Mouse (Mus musculus): ENCODE results near the gene Hadhb. TPM values are rescaled to one million over a fixed set of nuclear protein-coding genes. Genes with fewer than 3 reads are reported as not detected.

The Hadhb gene
- total and polyA plus RNA-seq, 3 experiments = 69.5 to 118 (median 78.3) TPM

DNA sequence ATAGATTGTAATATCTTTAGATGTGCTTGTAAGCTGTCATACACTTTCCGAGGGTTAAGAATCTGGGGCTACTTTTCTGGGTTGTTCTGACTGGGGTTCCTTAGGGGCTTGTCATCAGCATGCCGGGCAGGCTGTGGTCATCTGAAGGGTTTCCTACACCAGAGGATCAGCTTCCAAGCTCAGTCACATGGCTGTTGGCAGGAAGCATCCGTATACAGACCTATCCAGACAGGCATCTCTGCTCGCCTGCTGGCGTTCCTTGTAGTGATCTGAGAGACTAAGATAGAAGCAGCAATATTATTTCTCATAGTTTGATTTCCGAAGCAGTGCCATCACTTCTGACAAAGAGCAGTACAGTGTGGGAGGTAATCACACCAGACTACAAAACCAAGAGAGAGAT is 4.6 kb downstream of the Hadhb start:
- Histone ChIP-seq H3K9ac (ENCODE audit: insufficient read depth, low read depth) (no peak overlapping the region), H3K9me3 (replicated peaks; ENCODE audit: low read length) (no peaks in the 10 kb centered on the region), H3K27ac (ENCODE audit: insufficient read depth, low read depth) (no peak overlapping the region), H3K36me3 (replicated peaks in 1 of 2; ENCODE audit: control insufficient read depth in 1 of 2, insufficient read depth in 1 of 2, low read length in 1 of 2) (peaks cover 2 to 30% of the 10 kb centered on the region in 2 experiments), H3K4me1 (ENCODE audit: control insufficient read depth in 1 of 2, insufficient read depth in 2 of 2) (peaks cover 0 to 14% of the 10 kb centered on the region in 2 experiments; a peak in 2 of 4 replicates), H3K79me2 (replicated peaks; ENCODE audit: control insufficient read depth, extremely low read depth, insufficient read depth, poor library complexity, severe bottlenecking) (peaks cover 37% of the 10 kb centered on the region), H3K4me3 (replicated peaks in 1 of 3; ENCODE audit: low read depth in 2 of 3, low read length in 2 of 3, poor library complexity in 1 of 3) (no peak overlapping the region), H3K27me3 (replicated peaks) (no peaks in the 10 kb centered on the region), H3K4me2 (ENCODE audit: insufficient read depth, low read depth, poor library complexity, severe bottlenecking) (no peak overlapping the region)
- dilution Hi-C loops (cut with MboI; ENCODE audit: extremely low pct_ligation_motif_present, extremely low pct_unique_long_range_greater_than_20kb, low sequenced_read_pairs) (no loop called here), in situ Hi-C loops (cut with MboI; ENCODE audit: low pct_ligation_motif_present, low pct_unique_long_range_greater_than_20kb, low sequenced_read_pairs) (no loop called here)
- DNase-seq (ENCODE audit: extremely low read depth) = no peak
- TF ChIP-seq CTCF (conservative IDR thresholded peaks at IDR 0.05 in 1 of 2, IDR thresholded peaks at IDR 0.05 in 1 of 2; ENCODE audit: low read depth in 2 of 2, low read length in 2 of 2) (no peak), POLR2A (IDR thresholded peaks at IDR 0.05; ENCODE audit: low read depth, low read length) (no peak), UBTF (IDR thresholded peaks at IDR 0.05; ENCODE audit: low read depth, low read length) (no peak), CHD1 (IDR thresholded peaks at IDR 0.05; ENCODE audit: low read depth, low read length) (no peak), ZKSCAN1 (IDR thresholded peaks at IDR 0.05; ENCODE audit: borderline replicate concordance, low read depth, low read length) (no peak), ZC3H11A (IDR thresholded peaks at IDR 0.05; ENCODE audit: low read depth, low read length) (no peak), CHD2 (IDR thresholded peaks at IDR 0.05; ENCODE audit: low read length) (no peak), POLR2AphosphoS2 (IDR thresholded peaks at IDR 0.05; ENCODE audit: low read depth, low read length) (no peak), GABPA (IDR thresholded peaks at IDR 0.05; ENCODE audit: insufficient replicate concordance, low read depth, low read length) (no peak)

DNA sequence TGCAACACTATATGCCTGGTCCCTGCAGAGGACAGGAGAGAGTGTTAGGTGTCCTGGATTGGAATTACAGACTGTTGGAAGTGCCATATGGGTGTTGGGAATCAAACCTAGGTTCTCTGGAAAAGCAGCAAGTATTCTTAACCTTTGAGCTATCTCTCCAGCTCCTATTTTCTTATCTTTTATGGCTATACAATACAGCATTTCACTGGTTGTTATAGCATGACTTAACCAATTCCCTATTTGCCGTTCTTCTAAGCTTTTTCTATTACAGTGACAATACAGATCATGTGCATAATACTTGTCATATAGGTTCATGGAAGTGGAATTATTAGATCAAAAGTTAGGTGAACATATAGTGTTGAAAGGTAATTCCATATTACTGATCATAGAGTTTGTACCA is 6.8 kb downstream of the Hadhb start:
- no peak overlapping the region for H3K27ac ChIP-seq (ENCODE audit: insufficient read depth, low read depth)
- H3K4me3 ChIP-seq (replicated peaks in 1 of 3; ENCODE audit: low read depth in 2 of 3, low read length in 2 of 3, poor library complexity in 1 of 3) = no peak overlapping the region
- peaks cover 0 to 12% of the 10 kb centered on the region in 2 experiments; a peak in 2 of 4 replicates for H3K4me1 ChIP-seq (ENCODE audit: control insufficient read depth in 1 of 2, insufficient read depth in 2 of 2)
- no peak overlapping the region for H3K4me2 ChIP-seq (ENCODE audit: insufficient read depth, low read depth, poor library complexity, severe bottlenecking)
- in situ Hi-C loops (cut with MboI; ENCODE audit: low pct_ligation_motif_present, low pct_unique_long_range_greater_than_20kb, low sequenced_read_pairs) (no loop called here), dilution Hi-C loops (cut with MboI; ENCODE audit: extremely low pct_ligation_motif_present, extremely low pct_unique_long_range_greater_than_20kb, low sequenced_read_pairs) (no loop called here)
- no peaks in the 10 kb centered on the region for H3K9me3 ChIP-seq (replicated peaks; ENCODE audit: low read length)
- peaks cover 2 to 44% of the 10 kb centered on the region in 2 experiments for H3K36me3 ChIP-seq (replicated peaks in 1 of 2; ENCODE audit: control insufficient read depth in 1 of 2, insufficient read depth in 1 of 2, low read length in 1 of 2)
- H3K27me3 ChIP-seq (replicated peaks) = no peaks in the 10 kb centered on the region
- H3K9ac ChIP-seq (ENCODE audit: insufficient read depth, low read depth) = no peak overlapping the region
- no peak for TF ChIP-seq IRF4 (IDR thresholded peaks at IDR 0.05; ENCODE audit: low read depth, low read length)
- TF ChIP-seq SIN3A (IDR thresholded peaks at IDR 0.05; ENCODE audit: low read length) = no peak
- TF ChIP-seq UBTF (IDR thresholded peaks at IDR 0.05; ENCODE audit: low read depth, low read length) = no peak
- TF ChIP-seq GABPA (IDR thresholded peaks at IDR 0.05; ENCODE audit: insufficient replicate concordance, low read depth, low read length) = no peak
- TF ChIP-seq MXI1 (IDR thresholded peaks at IDR 0.05; ENCODE audit: low read depth, low read length) = no peak
- no peak for TF ChIP-seq EP300 (IDR thresholded peaks at IDR 0.05; ENCODE audit: low read length)
- no peak for TF ChIP-seq CTCF (conservative IDR thresholded peaks at IDR 0.05 in 1 of 2, IDR thresholded peaks at IDR 0.05 in 1 of 2; ENCODE audit: low read depth in 2 of 2, low read length in 2 of 2)
- no peak for TF ChIP-seq MEF2A (IDR thresholded peaks at IDR 0.05; ENCODE audit: borderline replicate concordance, low read depth, low read length)
- TF ChIP-seq USF1 (IDR thresholded peaks at IDR 0.05; ENCODE audit: low read depth, low read length) = no peak
- TF ChIP-seq CHD2 (IDR thresholded peaks at IDR 0.05; ENCODE audit: low read length) = no peak
- TF ChIP-seq ZKSCAN1 (IDR thresholded peaks at IDR 0.05; ENCODE audit: borderline replicate concordance, low read depth, low read length) = no peak
- TF ChIP-seq ZMIZ1 (IDR thresholded peaks at IDR 0.05; ENCODE audit: low read depth, low read length) = no peak
- no peak for TF ChIP-seq POLR2A (IDR thresholded peaks at IDR 0.05; ENCODE audit: low read depth, low read length)
- TF ChIP-seq ZNF384 (IDR thresholded peaks at IDR 0.05; ENCODE audit: low read depth, low read length) = no peak
- TF ChIP-seq USF2 (conservative IDR thresholded peaks at IDR 0.05; ENCODE audit: low read depth, low read length) = no peak
- TF ChIP-seq NELFE (IDR thresholded peaks at IDR 0.05; ENCODE audit: low read depth, low read length) = no peak
- no peak for TF ChIP-seq PAX5 (IDR thresholded peaks at IDR 0.05; ENCODE audit: low read length)
- TF ChIP-seq TBP (conservative IDR thresholded peaks at IDR 0.05; ENCODE audit: low read depth, low read length) = no peak
- TF ChIP-seq MYC (IDR thresholded peaks at IDR 0.05; ENCODE audit: low read depth, low read length) = no peak
- peaks cover 31% of the 10 kb centered on the region for H3K79me2 ChIP-seq (replicated peaks; ENCODE audit: control insufficient read depth, extremely low read depth, insufficient read depth, poor library complexity, severe bottlenecking)
- no peak for DNase-seq (ENCODE audit: extremely low read depth)
